ENCODE assay signal across 18 mouse cellular contexts in genomic region chr5:45685243-45685642, GRCm38 (mm10). TPM values are rescaled to one million over a fixed set of nuclear protein-coding genes. Genes with fewer than 3 reads are reported as not detected.
DNase-seq lines count a peak whose midpoint lies in the region; ATAC-seq and TF ChIP-seq lines count a peak whose summit lies in the region.
"Had no signal": no experiment of that assay in that cellular context is flagged by ENCODE, and none has a peak within 500 bp of the region (broad histone marks: within the 10 kb centered on the region; RNA-seq: fewer than 3 reads in every experiment).

No protein-coding gene starts in this region.

- TF ChIP-seq POLR2A in CH12.LX (IDR thresholded peaks at IDR 0.05; ENCODE audit: low read depth, low read length): no peak

- TF ChIP-seq CTCF in CH12.LX (conservative IDR thresholded peaks at IDR 0.05 in 1 of 2, IDR thresholded peaks at IDR 0.05 in 1 of 2; ENCODE audit: low read depth in 2 of 2, low read length in 2 of 2): no peak

- no peak overlapping the region for H3K9ac ChIP-seq in CH12.LX (ENCODE audit: insufficient read depth, low read depth)
- H3K9ac ChIP-seq: embryonic facial prominence, embryonic 12.5 days; forebrain, embryonic 13.5 days; forebrain, embryonic 15.5 days; forebrain, postnatal 0 days had no signal

- dilution Hi-C loops in CH12.LX (cut with MboI; ENCODE audit: extremely low pct_ligation_motif_present, extremely low pct_unique_long_range_greater_than_20kb, low sequenced_read_pairs): no loop called here

- H3K4me2 ChIP-seq in CH12.LX (ENCODE audit: insufficient read depth, low read depth, poor library complexity, severe bottlenecking): no peak overlapping the region
- H3K4me2 ChIP-seq: embryonic facial prominence, embryonic 12.5 days; forebrain, embryonic 13.5 days; forebrain, embryonic 15.5 days had no signal

- peaks cover 27 to 51% of the 10 kb centered on the region in 2 experiments for H3K36me3 ChIP-seq in CH12.LX (replicated peaks in 1 of 2; ENCODE audit: control insufficient read depth in 1 of 2, insufficient read depth in 1 of 2, low read length in 1 of 2)
- H3K36me3 ChIP-seq: forebrain, embryonic 15.5 days had no signal

- no peak overlapping the region for H3K4me3 ChIP-seq in CH12.LX (replicated peaks in 1 of 3; ENCODE audit: low read depth in 2 of 3, low read length in 2 of 3, poor library complexity in 1 of 3)
- H3K4me3 ChIP-seq: embryonic facial prominence, embryonic 10.5 days; embryonic facial prominence, embryonic 12.5 days; forebrain, embryonic 13.5 days; forebrain, embryonic 15.5 days had no signal

- peak; percentile 50 for ATAC-seq in CD4-positive, CD25-positive, alpha-beta regulatory T cell, adult 4 months
- ATAC-seq in inflammation-experienced regulatory T-cells, adult 6 months: peak; percentile 38
- ATAC-seq: forebrain, embryonic 13.5 days; forebrain, embryonic 15.5 days; forebrain, postnatal 0 days had no signal

- DNase-seq in CH12.LX (ENCODE audit: extremely low read depth): no peak
- DNase-seq in spleen, adult 12 weeks (ENCODE audit: low spot score): no peak
- no peak for DNase-seq in kidney, postnatal 10 days
- DNase-seq: adrenal gland, adult 8-10 months; adrenal gland, postnatal 14 days; adrenal gland, postnatal 36 days; cerebellum, adult 11-12 months; cerebellum, adult 2 months; cerebellum, adult 9-10 months; cerebellum, postnatal 10 days; cerebellum, postnatal 25 days; forebrain, postnatal 0 days had no signal

- H3K79me2 ChIP-seq in CH12.LX (replicated peaks; ENCODE audit: control insufficient read depth, extremely low read depth, insufficient read depth, poor library complexity, severe bottlenecking): peaks cover 14% of the 10 kb centered on the region

- peak overlapping the region; percentile 56 for H3K27ac ChIP-seq in CH12.LX (ENCODE audit: insufficient read depth, low read depth)
- H3K27ac ChIP-seq: embryonic facial prominence, embryonic 10.5 days; embryonic facial prominence, embryonic 12.5 days; forebrain, embryonic 13.5 days; forebrain, embryonic 15.5 days had no signal

- no peak for TF ChIP-seq EP300 in CH12.LX (IDR thresholded peaks at IDR 0.05; ENCODE audit: low read length)

- H3K4me1 ChIP-seq in CH12.LX (ENCODE audit: control insufficient read depth in 1 of 2, insufficient read depth in 2 of 2): peaks cover 13 to 48% of the 10 kb centered on the region in 2 experiments
- H3K4me1 ChIP-seq: embryonic facial prominence, embryonic 10.5 days; embryonic facial prominence, embryonic 12.5 days; forebrain, embryonic 13.5 days; forebrain, embryonic 15.5 days had no signal

- H3K27me3 ChIP-seq in CH12.LX (replicated peaks): no peaks in the 10 kb centered on the region
- H3K27me3 ChIP-seq: embryonic facial prominence, embryonic 12.5 days; forebrain, embryonic 13.5 days; forebrain, embryonic 15.5 days had no signal

- in situ Hi-C loops in CH12.LX (cut with MboI; ENCODE audit: low pct_ligation_motif_present, low pct_unique_long_range_greater_than_20kb, low sequenced_read_pairs): no loop called here

- no peak for TF ChIP-seq RAD21 in CH12.LX (IDR thresholded peaks at IDR 0.05; ENCODE audit: low read depth, low read length)

- H3K9me3 ChIP-seq in CH12.LX (replicated peaks; ENCODE audit: low read length): no peaks in the 10 kb centered on the region
- H3K9me3 ChIP-seq: embryonic facial prominence, embryonic 10.5 days; embryonic facial prominence, embryonic 12.5 days; forebrain, embryonic 13.5 days; forebrain, embryonic 15.5 days had no signal

TF ChIP-seq in CH12.LX, 34 proteins besides CTCF, POLR2A, EP300 and RAD21:
- TF ChIP-seq MXI1 (IDR thresholded peaks at IDR 0.05; ENCODE audit: low read depth, low read length) (no peak), HCFC1 (IDR thresholded peaks at IDR 0.05; ENCODE audit: low read depth, low read length) (no peak), CHD2 (IDR thresholded peaks at IDR 0.05; ENCODE audit: low read length) (no peak), GABPA (IDR thresholded peaks at IDR 0.05; ENCODE audit: insufficient replicate concordance, low read depth, low read length) (no peak), MEF2A (IDR thresholded peaks at IDR 0.05; ENCODE audit: borderline replicate concordance, low read depth, low read length) (no peak), ZC3H11A (IDR thresholded peaks at IDR 0.05; ENCODE audit: low read depth, low read length) (no peak), NELFE (IDR thresholded peaks at IDR 0.05; ENCODE audit: low read depth, low read length) (no peak), IRF4 (IDR thresholded peaks at IDR 0.05; ENCODE audit: low read depth, low read length) (no peak), TCF12 (IDR thresholded peaks at IDR 0.05; ENCODE audit: low read depth, low read length) (no peak), RCOR1 (conservative IDR thresholded peaks at IDR 0.05; ENCODE audit: low read depth, low read length) (no peak), JUND (conservative IDR thresholded peaks at IDR 0.05; ENCODE audit: low read depth, low read length) (no peak)

RNA-seq across cellular contexts. Expression of gene Ncapg, which starts 15.5 kb away (rescaled TPM):
- 1 to 10 TPM; 7.1 to 9.5 TPM for polyA plus RNA-seq in CD4-positive, CD25-positive, alpha-beta regulatory T cell, adult 4 months (2017; shearing (Covaris generic))
- total RNA-seq in CH12.LX (2012; rRNA removed) (58.9 and 63.9 TPM in 2 replicates), CH12.LX (2014; rRNA removed) (95.5 and 113 TPM in 2 replicates)
- polyA plus RNA-seq in CH12.LX (2012; ENCODE audit: insufficient read length, low read depth): 66.7 and 69.6 TPM in 2 replicates
- 10 to 100 TPM in 1 of 3 experiments, 1 to 10 TPM in 2; 4.7 to 68.2 (median 8.7) TPM for polyA plus RNA-seq in inflammation-experienced regulatory T-cells, adult 6 months (2017; shearing (Covaris generic))

RNA-seq across cellular contexts. Expression of gene Fam184b, which starts 45.8 kb away (rescaled TPM):
- under 1 TPM; 0.26 to 0.42 TPM for polyA plus RNA-seq in CD4-positive, CD25-positive, alpha-beta regulatory T cell, adult 4 months (2017; shearing (Covaris generic))
- total RNA-seq in CH12.LX (2012; rRNA removed): 0.04 TPM in 1 of 2 replicates, not detected in the other
- not detected in 2 replicates for total RNA-seq in CH12.LX (2014; rRNA removed)
- 0.10 TPM in 1 of 2 replicates, not detected in the other for polyA plus RNA-seq in CH12.LX (2012; ENCODE audit: insufficient read length, low read depth)
- under 1 TPM in 2 of 3 experiments, not detected in 1; 0.08 to 0.28 TPM for polyA plus RNA-seq in inflammation-experienced regulatory T-cells, adult 6 months (2017; shearing (Covaris generic))
